Mouse (Mus musculus) CH12.LX (cell line): ENCODE measurements around the gene 4930539E08Rik. TPM values are rescaled to one million over a fixed set of nuclear protein-coding genes. Genes with fewer than 3 reads are reported as not detected.

ENCODE experiments used
- DNase-seq: peaks from one replicate; pipeline ENCODE4 v3.0.0-alpha.2; 2013; ENCODE audit errors: extremely low read depth
- H3K27ac ChIP-seq: 2 replicates; pipeline ENCODE4 v1.5.1; 2012; ENCODE audit warnings: low read depth, mild to moderate bottlenecking, control low read depth, moderate library complexity; ENCODE audit not compliant: insufficient read depth
- H3K27me3 ChIP-seq: replicated peaks from 2 replicates; pipeline ENCODE3; 2012; ENCODE audit warnings: inconsistent platforms
- H3K36me3 ChIP-seq, 2 experiments: replicated peaks in 1 of 2; 2 replicates each; pipeline versions ENCODE3 to v1.6.1; 2012; ENCODE audit warnings: inconsistent platforms in 1 of 2, low read length in 1 of 2, mild to moderate bottlenecking in 1 of 2, mixed read lengths in 1 of 2, moderate library complexity in 1 of 2; ENCODE audit not compliant: control insufficient read depth in 1 of 2, insufficient read depth in 1 of 2
- H3K4me1 ChIP-seq, 2 experiments: 2 replicates each; pipeline ENCODE4 v1.6.1; 2012; ENCODE audit warnings: inconsistent platforms in 1 of 2, moderate library complexity in 1 of 2; ENCODE audit not compliant: insufficient read depth in 2 of 2, control insufficient read depth in 1 of 2
- H3K4me2 ChIP-seq: 2 replicates; pipeline ENCODE4 v1.6.1; 2012; ENCODE audit warnings: low read depth, mild to moderate bottlenecking, control low read depth; ENCODE audit not compliant: poor library complexity, insufficient read depth, severe bottlenecking
- H3K4me3 ChIP-seq, 3 experiments: fragments of 150-350 bp in 1 of 3; sonication (generic) in 1 of 3; replicated peaks in 1 of 3; 2 replicates each; pipeline versions ENCODE3 to v1.5.1; 2011 to 2012; ENCODE audit warnings: low read depth in 2 of 3, low read length in 2 of 3, mild to moderate bottlenecking in 2 of 3, moderate library complexity in 2 of 3, control low read depth in 1 of 3, improper control_type of control experiment in 1 of 3, inconsistent platforms in 1 of 3, mixed read lengths in 1 of 3; ENCODE audit not compliant: poor library complexity in 1 of 3
- H3K79me2 ChIP-seq: replicated peaks from 2 replicates; pipeline ENCODE4 v1.6.1; 2012; ENCODE audit warnings: mild to moderate bottlenecking, moderate library complexity; ENCODE audit not compliant: control insufficient read depth, poor library complexity, insufficient read depth, severe bottlenecking; ENCODE audit errors: extremely low read depth
- H3K9ac ChIP-seq: 2 replicates; pipeline ENCODE4 v1.6.1; 2012; ENCODE audit warnings: low read depth, mild to moderate bottlenecking, control low read depth, moderate library complexity; ENCODE audit not compliant: insufficient read depth
- H3K9me3 ChIP-seq: replicated peaks from 2 replicates; pipeline ENCODE3; 2012; ENCODE audit warnings: low read length, inconsistent platforms, mixed read lengths
- BHLHE40 ChIP-seq: IDR thresholded peaks from 2 replicates; pipeline ENCODE4 v1.6.1; 2011; ENCODE audit warnings: mild to moderate bottlenecking, low read depth, low read length, improper control_type of control experiment
- CHD2 ChIP-seq: IDR thresholded peaks from 2 replicates; pipeline ENCODE4 v1.6.1; 2011; ENCODE audit warnings: low read length, improper control_type of control experiment
- CTCF ChIP-seq, 2 experiments: IDR thresholded peaks in 1 of 2; conservative IDR thresholded peaks in 1 of 2; 2 replicates each; pipeline ENCODE4 v1.5.1; 2011 to 2012; ENCODE audit warnings: low read depth in 2 of 2, low read length in 2 of 2, improper control_type of control experiment in 1 of 2, inconsistent platforms in 1 of 2, mild to moderate bottlenecking in 1 of 2, moderate library complexity in 1 of 2
- E2F4 ChIP-seq: IDR thresholded peaks from 2 replicates; pipeline ENCODE4 v1.6.1; 2011; ENCODE audit warnings: low read depth, low read length, improper control_type of control experiment; ENCODE audit not compliant: insufficient replicate concordance
- ELF1 ChIP-seq: IDR thresholded peaks from 2 replicates; pipeline ENCODE4 v1.6.1; 2014; ENCODE audit warnings: low read depth, mild to moderate bottlenecking, inconsistent platforms, low read length, improper control_type of control experiment
- ETS1 ChIP-seq: conservative IDR thresholded peaks from 2 replicates; pipeline ENCODE4 v1.6.1; 2012; ENCODE audit warnings: low read depth, mild to moderate bottlenecking, inconsistent platforms, low read length, improper control_type of control experiment, moderate library complexity
- IRF4 ChIP-seq: IDR thresholded peaks from 2 replicates; pipeline ENCODE4 v1.6.1; 2014; ENCODE audit warnings: low read depth, mild to moderate bottlenecking, inconsistent platforms, low read length, improper control_type of control experiment
- JUN ChIP-seq: IDR thresholded peaks from 2 replicates; pipeline ENCODE4 v1.6.1; 2011; ENCODE audit warnings: low read depth, mild to moderate bottlenecking, low read length, improper control_type of control experiment, moderate library complexity; ENCODE audit not compliant: insufficient read depth
- MAX ChIP-seq: IDR thresholded peaks from 2 replicates; pipeline ENCODE4 v1.6.1; 2011; ENCODE audit warnings: low read length, improper control_type of control experiment
- MAZ ChIP-seq: IDR thresholded peaks from 2 replicates; pipeline ENCODE4 v1.6.1; 2012; ENCODE audit warnings: low read depth, mild to moderate bottlenecking, inconsistent platforms, low read length, improper control_type of control experiment, moderate library complexity
- PAX5 ChIP-seq: IDR thresholded peaks from 2 replicates; pipeline ENCODE4 v1.6.1; 2012; ENCODE audit warnings: low read length, inconsistent platforms, mixed read lengths
- RAD21 ChIP-seq: IDR thresholded peaks from 2 replicates; pipeline ENCODE4 v1.6.1; 2011; ENCODE audit warnings: low read depth, mild to moderate bottlenecking, low read length, improper control_type of control experiment, moderate library complexity
- SMC3 ChIP-seq: IDR thresholded peaks from 2 replicates; pipeline ENCODE4 v1.6.1; 2011; ENCODE audit warnings: low read depth, low read length, improper control_type of control experiment
- USF1 ChIP-seq: IDR thresholded peaks from 2 replicates; pipeline ENCODE4 v1.6.1; 2014; ENCODE audit warnings: low read depth, mild to moderate bottlenecking, inconsistent platforms, low read length, improper control_type of control experiment
- ZKSCAN1 ChIP-seq: IDR thresholded peaks from 2 replicates; pipeline ENCODE4 v1.6.1; 2012; ENCODE audit warnings: low read depth, inconsistent platforms, low read length, improper control_type of control experiment, borderline replicate concordance
- dilution Hi-C: fragments of 300-500 bp; cut with MboI; formaldehyde crosslinking; loops from 2 replicates; pipeline ENCODE4 v1.14.3; 2020; ENCODE audit warnings: low sequenced_read_pairs; ENCODE audit not compliant: extremely low pct_unique_long_range_greater_than_20kb, extremely low pct_ligation_motif_present
- in situ Hi-C: fragments of 300-500 bp; cut with MboI; formaldehyde crosslinking; loops from 3 replicates; pipeline ENCODE4 v1.14.3; 2019; ENCODE audit warnings: low sequenced_read_pairs, low pct_ligation_motif_present, low pct_unique_long_range_greater_than_20kb, mixed read lengths
- polyA plus RNA-seq: library from polyadenylated mRNA; unstranded; fragments of >175 nt; gene quantifications from 2 replicates; pipeline ENCODE4 v1.2.1, GENCODE M21; 2012; ENCODE audit warnings: low read depth; ENCODE audit not compliant: insufficient read length
- total RNA-seq, 2 experiments: library from RNA; depleted of rRNA; stranded (reverse); fragments of 300-350 nt in 1 of 2; fragments of >200 nt in 1 of 2; gene quantifications; 2 replicates each; pipeline ENCODE4 v1.2.3; 2012 to 2014

Gene 4930539E08Rik
- total and polyA plus RNA-seq, 3 experiments = 0.62 to 1.4 (median 1.4) TPM

DNA sequence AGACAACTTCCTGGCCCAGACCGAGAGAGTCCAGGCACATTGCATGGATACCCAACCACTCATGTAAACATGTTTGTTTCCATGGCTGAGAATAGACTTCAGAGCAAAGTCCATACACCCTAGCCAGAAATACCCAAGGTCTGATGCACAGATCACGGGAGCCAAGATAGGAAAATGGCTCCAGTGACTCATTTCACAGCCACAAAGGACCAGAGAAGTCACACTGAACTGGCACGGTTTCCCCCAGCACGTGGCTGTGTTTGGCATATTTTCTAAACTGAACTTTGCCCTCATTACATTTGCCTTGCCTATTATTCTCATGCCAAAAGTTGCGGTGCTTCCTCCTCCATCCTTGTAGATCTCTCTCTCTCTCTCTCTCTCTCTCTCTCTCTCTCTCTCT, 1.9 kb downstream of the 4930539E08Rik start:
- DNase-seq = no peak
- dilution Hi-C loops (no loop called here), in situ Hi-C loops (no loop called here)
- H3K27me3 ChIP-seq = no peaks in the 10 kb centered on the region
- H3K4me2 ChIP-seq = no peak overlapping the region
- H3K9me3 ChIP-seq = no peaks in the 10 kb centered on the region
- H3K36me3 ChIP-seq = no peaks in the 10 kb centered on the region
- H3K9ac ChIP-seq = no peak overlapping the region
- H3K79me2 ChIP-seq = no peaks in the 10 kb centered on the region
- no peak overlapping the region for H3K4me3 ChIP-seq
- TF ChIP-seq E2F4 (no peak), ZKSCAN1 (no peak), MAX (no peak), BHLHE40 (peak; percentile 78)
- H3K4me1 ChIP-seq = no peaks in the 10 kb centered on the region; a peak in 1 of 4 replicates
- no peak overlapping the region for H3K27ac ChIP-seq

DNA sequence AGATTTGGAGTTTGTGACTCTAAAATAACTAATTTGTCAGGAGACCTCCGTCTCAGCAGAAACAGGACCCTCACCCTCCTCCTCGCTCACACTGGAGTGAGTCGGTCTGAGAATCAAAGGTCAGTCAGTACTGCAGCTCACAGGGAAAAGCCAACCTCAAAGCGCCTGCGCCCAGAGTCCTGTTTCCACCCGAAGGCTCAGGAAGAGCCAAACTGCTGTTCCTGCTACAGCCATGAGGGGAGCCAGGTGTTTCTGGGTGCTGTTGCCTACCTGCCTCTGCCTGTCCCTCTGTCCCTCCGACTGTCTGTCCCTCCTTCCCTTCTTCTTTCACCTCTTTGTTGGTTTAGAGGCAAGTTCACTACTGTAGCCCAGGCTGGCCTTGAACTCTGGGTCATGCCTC, 5.0 kb downstream of the 4930539E08Rik start:
- TF ChIP-seq CTCF (conservative IDR thresholded peaks at IDR 0.05 in 1 of 2, IDR thresholded peaks at IDR 0.05 in 1 of 2; ENCODE audit: low read depth in 2 of 2, low read length in 2 of 2) (peak in 1 of 2 experiments; percentile 16; a peak in 2 of 4 replicates), ELF1 (no peak)
- in situ Hi-C loops = no loop called here
- no peaks in the 10 kb centered on the region for H3K36me3 ChIP-seq
- H3K27me3 ChIP-seq = peaks cover 4% of the 10 kb centered on the region
- no peak overlapping the region for H3K27ac ChIP-seq
- no peak for DNase-seq
- dilution Hi-C loops = no loop called here
- no peaks in the 10 kb centered on the region for H3K9me3 ChIP-seq
- H3K4me1 ChIP-seq = no peaks in the 10 kb centered on the region; a peak in 1 of 4 replicates
- H3K4me3 ChIP-seq = no peak overlapping the region
- H3K79me2 ChIP-seq = no peaks in the 10 kb centered on the region
- no peak overlapping the region for H3K4me2 ChIP-seq
- no peak overlapping the region for H3K9ac ChIP-seq

DNA sequence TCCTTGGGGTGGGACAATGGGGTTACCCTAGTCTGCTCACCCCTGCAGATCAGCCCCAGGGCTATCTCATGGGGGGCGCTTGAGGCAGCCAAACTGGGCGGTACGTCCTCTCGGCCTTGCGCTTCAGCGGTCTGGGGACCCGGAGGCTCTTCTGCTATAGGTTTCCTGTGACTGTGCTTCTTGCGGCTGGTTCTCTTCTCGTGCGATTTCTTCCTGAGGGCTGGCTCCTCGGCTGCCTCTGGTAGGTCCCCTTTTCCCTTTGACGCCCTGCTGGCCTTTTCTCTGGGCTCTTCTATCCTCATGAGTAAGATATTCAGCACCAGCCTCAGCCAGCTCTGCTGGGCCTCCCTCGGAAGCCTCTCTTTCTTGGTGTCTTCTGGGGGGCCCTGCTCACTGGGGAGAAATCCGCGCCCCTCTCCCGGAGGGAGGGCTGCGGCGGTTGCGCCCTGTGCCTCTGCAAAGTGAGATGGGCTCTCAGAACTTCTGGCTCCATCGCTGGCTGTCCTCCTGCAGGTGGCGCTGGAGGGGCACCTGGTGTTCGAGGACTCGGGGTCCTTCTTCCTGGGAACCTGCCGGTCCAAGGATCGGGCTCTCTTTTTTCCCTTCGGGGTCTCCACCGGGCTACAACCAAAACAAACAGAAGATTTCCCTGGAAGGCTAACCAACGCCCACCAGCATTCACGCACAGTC, 5.7 kb downstream of the 4930539E08Rik start:
- Histone ChIP-seq H3K4me1 (no peaks in the 10 kb centered on the region; a peak in 1 of 4 replicates), H3K36me3 (no peaks in the 10 kb centered on the region), H3K27me3 (peaks cover 4% of the 10 kb centered on the region), H3K9me3 (no peaks in the 10 kb centered on the region), H3K4me2 (no peak overlapping the region), H3K27ac (no peak overlapping the region)
- dilution Hi-C loops = no loop called here
- TF ChIP-seq JUN (no peak), SMC3 (peak; percentile 43), USF1 (no peak), IRF4 (no peak), MAZ (no peak), CHD2 (no peak), CTCF (conservative IDR thresholded peaks at IDR 0.05 in 1 of 2, IDR thresholded peaks at IDR 0.05 in 1 of 2; ENCODE audit: low read depth in 2 of 2, low read length in 2 of 2) (peak in 1 of 2 experiments; percentile 60; a peak in 2 of 4 replicates), RAD21 (peak; percentile 16), ETS1 (no peak), PAX5 (no peak)
- TF ChIP-seq, all 38 proteins: peak for 3
- Histone ChIP-seq H3K4me3 (no peak overlapping the region), H3K79me2 (no peaks in the 10 kb centered on the region), H3K9ac (no peak overlapping the region)
- no peak for DNase-seq
- in situ Hi-C loops = loop anchor here (10.0 kb wide), 1 partner anchor 105 kb away; no protein-coding TSS in a partner anchor
